Mouse (Mus musculus) cerebellum, adult 2 months (tissue): ENCODE results near the gene Cant1.

Experiments used
- CTCF ChIP-seq: fragments of 200-500 bp; IDR thresholded peaks from 2 replicates; pipeline ENCODE4 v1.5.1; 2011; ENCODE audit warnings: low read depth, mild to moderate bottlenecking, control low read depth, low read length, moderate library complexity, borderline replicate concordance; ENCODE audit not compliant: insufficient read depth
- POLR2A ChIP-seq: fragments of 200-500 bp; IDR thresholded peaks from 2 replicates; pipeline ENCODE4 v1.6.1; 2011; ENCODE audit warnings: low read length, control low read depth, borderline replicate concordance; ENCODE audit not compliant: insufficient read depth

GRCm38 (mm10) chr11:118379251-118380009 is 39.5 kb downstream of the Cant1 start:
- TF ChIP-seq POLR2A (no peak), CTCF (peak; percentile 89)
